Mouse (Mus musculus) frontal cortex, postnatal 10 days (tissue): ENCODE measurements at regions not wholly inside any gene's neighbourhood (a gene's known extent, or its start where the extent isn't known, plus 50 kb on each side); places are given as distances from the start of the nearest gene placed in this dataset.

ENCODE experiments used
- DNase-seq, 2 experiments: peaks; one replicate each; pipeline ENCODE4 v3.0.0; 2022; ENCODE audit warnings: low spot score in 2 of 2, mixed read lengths in 1 of 2

GRCm38 (mm10) chr5:11983452-11983851 lies 65.6 kb downstream of the 4933402N22Rik start:
- DNase-seq: no peak

DNA sequence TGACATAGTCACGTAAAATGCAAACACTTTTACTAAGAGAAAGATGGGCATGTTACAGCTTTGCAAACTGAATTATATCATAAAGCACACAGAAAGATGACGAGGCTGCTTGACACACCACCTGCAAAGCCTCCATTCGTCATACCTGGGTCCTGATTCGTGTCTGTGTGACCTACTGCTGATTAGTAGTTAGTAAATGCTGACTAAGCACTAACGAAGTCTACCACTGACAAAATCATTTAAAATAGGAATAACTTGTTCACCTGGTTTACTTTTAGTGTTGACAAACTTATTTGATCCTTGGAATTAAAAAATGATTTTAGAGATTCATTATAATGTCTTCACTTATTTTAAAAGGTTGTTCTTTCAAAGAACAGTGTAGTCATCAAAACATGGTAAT lies 71.3 kb downstream of the 4933402N22Rik start:
- no peak for DNase-seq

DNA sequence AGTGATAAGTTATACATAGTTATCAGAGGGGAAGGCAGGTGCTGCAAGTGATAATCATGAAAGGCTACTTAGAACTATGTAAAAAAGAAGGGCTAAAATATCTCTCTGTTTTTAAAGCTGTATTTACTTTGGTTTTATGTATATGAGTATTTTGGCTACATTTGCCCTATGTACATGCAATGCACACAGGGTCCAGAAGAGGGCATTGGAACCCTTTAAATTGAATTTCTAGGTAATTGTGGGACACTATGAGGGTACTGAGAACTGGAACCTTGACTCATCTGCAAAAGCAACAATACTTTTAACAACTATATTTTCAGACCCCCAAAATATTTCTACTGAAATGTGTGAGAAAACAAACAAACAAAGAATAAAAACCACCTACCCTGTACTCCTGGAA lies 82.9 kb downstream of the 4933402N22Rik start:
- no peak for DNase-seq

GRCm38 (mm10) chr5:12006473-12006872 lies 88.6 kb downstream of the 4933402N22Rik start:
- DNase-seq: no peak

DNA sequence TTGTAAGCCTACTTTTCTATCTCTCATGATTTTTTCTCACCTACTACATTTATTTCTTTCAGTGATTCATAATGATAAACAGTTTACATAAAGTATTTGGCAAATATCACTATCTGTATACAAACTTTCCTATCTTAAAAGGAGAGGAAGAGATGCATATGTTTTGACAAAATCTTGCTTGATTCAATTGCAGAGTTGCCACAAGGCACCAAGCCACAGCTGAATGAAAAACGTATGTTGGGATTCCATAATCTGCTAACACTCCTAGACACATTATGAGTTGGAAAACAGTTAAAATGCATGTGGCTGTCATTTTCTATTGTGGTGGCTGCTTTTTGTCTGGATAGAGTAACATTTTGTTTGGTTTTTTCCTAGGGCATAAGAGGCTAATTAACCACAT lies 98.5 kb downstream of the 4933402N22Rik start:
- DNase-seq: no peak

GRCm38 (mm10) chr5:12020489-12020888 lies 102.6 kb downstream of the 4933402N22Rik start:
- no peak for DNase-seq

DNA sequence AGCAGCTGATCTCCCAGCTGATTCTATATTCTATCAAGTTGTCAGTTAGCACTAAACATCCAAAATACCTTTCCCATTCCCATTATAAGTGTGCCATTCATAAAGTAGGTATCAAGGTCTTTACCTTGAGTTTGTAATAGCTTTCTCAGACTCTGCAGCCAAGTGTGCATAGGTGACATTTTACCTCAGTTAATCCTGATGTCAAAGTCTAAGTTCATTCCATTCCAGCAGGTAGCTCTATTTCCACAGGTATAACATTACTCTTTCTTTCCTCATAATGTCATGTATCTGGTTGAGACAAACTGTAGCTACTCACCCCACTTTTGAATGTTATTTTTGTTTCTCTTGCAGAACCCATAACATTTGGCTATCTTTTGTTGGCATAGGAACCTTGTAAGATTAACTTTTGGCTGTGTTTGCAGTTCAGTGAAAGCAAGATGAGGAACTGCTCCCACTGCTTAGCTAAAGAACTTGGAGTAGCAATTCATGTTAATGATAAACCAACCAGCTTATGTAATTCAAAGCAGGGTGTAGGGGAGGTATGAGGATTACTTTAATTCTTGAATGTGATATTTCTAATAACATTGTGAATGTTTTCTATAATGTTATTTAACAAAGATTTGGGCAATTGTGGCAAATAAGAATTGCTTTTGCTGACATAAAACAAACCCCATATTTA lies 107.0 kb downstream of the 4933402N22Rik start:
- no peak for DNase-seq

- DNase-seq: peak in 1 of 2 experiments; percentile 31
These were observed 112.2 kb downstream of the 4933402N22Rik start for GRCm38 (mm10) chr5:12030002-12030401.

DNA sequence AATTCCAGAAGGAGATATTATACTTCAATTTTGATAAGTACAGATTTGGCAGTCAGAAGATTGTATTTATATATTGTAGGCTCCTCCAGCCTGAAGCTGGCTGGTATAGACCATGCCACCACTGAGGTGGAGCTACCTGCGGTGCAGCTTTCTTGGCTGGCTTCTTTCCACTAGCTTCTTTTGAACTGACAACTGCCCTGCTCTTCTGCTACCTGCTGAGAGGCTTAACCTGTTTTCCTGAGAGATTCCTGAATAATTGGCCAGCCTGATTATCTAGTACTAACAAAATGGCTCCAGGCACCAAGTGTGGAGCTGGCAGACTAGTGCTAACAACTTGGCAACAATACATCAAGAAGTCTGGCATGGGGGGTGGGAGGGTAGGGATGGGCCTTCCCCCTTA lies 132.0 kb downstream of the 4933402N22Rik start:
- DNase-seq: no peak

DNA sequence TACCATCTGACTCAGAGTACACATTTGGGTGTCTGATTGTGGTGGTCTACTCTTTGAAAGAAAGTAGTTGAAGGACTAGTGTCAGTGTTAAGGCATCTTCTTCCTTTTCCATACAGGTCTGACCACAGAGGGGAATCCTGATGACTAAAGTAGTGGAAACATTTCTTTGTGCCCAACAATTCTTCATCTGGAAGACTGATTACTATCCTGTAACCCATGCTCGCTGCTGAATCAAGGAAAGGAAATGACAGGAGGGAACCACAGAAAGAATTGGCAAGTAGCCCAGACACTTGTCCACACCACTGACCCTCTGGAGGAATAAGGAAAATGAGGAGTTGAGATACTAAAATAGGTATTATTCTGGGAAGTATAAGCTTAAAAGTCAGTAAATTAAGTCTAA lies 162.3 kb downstream of the 4933402N22Rik start:
- no peak for DNase-seq

GRCm38 (mm10) chr5:12093680-12094079 lies 175.8 kb downstream of the 4933402N22Rik start:
- DNase-seq: no peak

- no peak for DNase-seq
These were observed 198.9 kb downstream of the 4933402N22Rik start for GRCm38 (mm10) chr5:12116587-12117354.

DNA sequence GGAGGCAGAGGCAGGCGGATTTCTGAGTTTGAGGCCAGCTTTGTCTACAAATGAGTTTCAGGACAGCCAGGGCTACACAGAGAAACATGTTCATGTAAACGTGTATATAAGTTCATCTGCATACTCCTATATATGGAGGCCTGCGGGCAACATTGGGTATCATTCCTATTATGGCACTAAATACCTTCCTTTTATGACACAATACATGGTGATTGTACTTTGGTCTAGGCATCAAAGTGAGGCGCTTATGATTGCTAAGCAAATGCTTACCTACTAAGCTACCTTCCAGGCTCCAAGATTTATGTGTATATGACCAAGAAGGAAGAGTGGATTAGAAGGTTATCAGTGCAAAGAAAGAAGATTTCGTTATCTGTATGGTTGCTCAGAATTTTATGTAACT lies 207.1 kb downstream of the 4933402N22Rik start:
- DNase-seq: no peak

- no peak for DNase-seq
These were observed 209.8 kb downstream of the 4933402N22Rik start for GRCm38 (mm10) chr5:12127484-12128265.

- DNase-seq: no peak
These were observed 221.1 kb downstream of the 4933402N22Rik start for GRCm38 (mm10) chr5:12138961-12139360.

DNA sequence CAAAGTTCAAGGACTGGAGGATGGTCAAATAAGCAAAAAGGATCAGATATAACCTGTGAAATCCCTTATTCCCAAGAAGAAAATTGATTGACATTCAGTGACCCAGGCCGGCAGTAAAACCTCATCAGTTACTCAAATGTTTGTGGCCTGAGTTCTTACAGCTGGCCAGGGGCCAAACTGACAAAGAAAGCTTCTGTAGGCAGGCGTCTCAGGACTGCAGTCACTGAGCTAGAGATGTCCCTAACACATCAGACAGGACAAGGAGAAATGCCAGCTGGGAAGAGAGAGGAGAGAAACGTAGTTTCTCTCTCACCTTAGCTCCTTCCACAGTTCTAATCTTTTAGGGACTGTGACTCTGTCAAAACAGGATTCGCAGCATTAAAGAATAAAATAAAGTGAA lies 229.9 kb upstream of the Sema3d start:
- no peak for DNase-seq

DNA sequence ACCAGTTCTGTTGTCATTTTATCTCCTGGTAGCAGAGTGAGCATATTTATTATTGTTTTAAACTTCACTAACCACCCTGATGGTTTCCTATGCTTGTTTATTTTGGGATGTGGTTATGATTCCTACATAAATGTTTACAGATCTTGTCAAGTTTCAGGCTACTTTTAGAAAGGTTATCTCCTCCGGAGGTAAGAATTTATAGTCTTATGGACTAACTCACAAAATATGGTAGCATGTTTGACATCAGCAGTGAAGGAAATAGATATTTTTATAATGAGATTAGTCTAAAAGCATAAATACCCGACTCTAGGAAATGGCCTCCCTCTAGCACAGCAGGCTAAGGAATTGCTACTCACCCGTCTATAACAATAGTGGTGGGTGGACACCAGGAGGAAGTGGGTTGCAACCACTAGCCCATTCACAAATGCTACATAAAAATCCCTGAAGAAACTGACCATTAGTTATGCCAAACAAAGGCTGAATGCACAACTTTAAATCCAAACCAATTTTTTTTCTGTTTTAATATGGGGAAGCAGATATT lies 228.6 kb upstream of the Sema3d start:
- no peak for DNase-seq

- DNase-seq: no peak
These were observed 191.5 kb upstream of the Sema3d start for GRCm38 (mm10) chr5:12191681-12192080.

GRCm38 (mm10) chr5:12207452-12207851 lies 175.7 kb upstream of the Sema3d start:
- DNase-seq: no peak

DNA sequence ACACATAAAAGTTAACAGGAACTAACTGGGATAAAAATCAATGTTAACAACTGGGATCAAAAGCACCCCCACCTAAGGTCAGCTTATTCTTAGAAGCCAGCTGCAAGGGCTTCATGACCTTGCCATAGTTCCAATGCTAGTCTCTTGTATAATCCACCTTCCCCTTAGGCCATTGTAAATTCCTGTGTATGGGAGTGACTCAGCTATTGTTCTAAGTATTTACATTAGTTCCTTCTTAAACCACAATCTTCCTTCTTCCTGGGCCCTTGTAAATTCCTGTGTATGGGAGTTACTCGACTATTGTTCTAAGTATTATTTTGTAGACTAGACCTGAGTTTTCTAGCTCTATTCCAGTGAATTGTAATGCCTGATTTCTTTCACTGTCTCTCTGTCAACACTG lies 173.6 kb upstream of the Sema3d start:
- no peak for DNase-seq

- no peak for DNase-seq
These were observed 169.7 kb upstream of the Sema3d start for GRCm38 (mm10) chr5:12213448-12213847.

- no peak for DNase-seq
These were observed 163.6 kb upstream of the Sema3d start for GRCm38 (mm10) chr5:12219424-12220107.
